Mouse (Mus musculus) cerebellum, postnatal 10 days (tissue): ENCODE measurements around the gene Tmem26.

Experiments used
- DNase-seq, 2 experiments: peaks; one replicate each; pipeline ENCODE4 v3.0.0; 2021; ENCODE audit warnings: mixed read lengths in 2 of 2

Gene Tmem26

DNA sequence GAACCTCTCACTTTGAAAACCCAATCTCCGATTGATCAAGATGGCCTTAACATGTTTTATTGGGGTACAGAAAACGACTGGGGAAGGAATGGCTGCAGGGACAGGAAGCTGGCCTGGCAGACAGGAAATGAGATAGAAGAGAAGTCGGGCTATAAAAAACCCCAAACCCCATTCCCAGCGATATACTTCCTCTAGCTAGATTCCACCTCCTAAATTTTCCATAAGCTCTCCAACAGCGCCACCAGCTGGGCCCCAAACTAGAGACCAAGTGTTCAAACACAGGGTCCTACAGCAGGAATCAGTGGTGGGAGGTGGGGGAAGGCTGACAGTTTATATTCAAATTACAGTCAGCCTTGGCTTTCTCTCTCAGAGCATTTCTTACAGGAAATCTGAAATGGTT is 35.8 kb downstream of the Tmem26 start:
- DNase-seq, result peak; percentile 6 to 19

GRCm38 (mm10) chr10:68759789-68760188 is 36.3 kb downstream of the Tmem26 start:
- DNase-seq, result no peak

DNA sequence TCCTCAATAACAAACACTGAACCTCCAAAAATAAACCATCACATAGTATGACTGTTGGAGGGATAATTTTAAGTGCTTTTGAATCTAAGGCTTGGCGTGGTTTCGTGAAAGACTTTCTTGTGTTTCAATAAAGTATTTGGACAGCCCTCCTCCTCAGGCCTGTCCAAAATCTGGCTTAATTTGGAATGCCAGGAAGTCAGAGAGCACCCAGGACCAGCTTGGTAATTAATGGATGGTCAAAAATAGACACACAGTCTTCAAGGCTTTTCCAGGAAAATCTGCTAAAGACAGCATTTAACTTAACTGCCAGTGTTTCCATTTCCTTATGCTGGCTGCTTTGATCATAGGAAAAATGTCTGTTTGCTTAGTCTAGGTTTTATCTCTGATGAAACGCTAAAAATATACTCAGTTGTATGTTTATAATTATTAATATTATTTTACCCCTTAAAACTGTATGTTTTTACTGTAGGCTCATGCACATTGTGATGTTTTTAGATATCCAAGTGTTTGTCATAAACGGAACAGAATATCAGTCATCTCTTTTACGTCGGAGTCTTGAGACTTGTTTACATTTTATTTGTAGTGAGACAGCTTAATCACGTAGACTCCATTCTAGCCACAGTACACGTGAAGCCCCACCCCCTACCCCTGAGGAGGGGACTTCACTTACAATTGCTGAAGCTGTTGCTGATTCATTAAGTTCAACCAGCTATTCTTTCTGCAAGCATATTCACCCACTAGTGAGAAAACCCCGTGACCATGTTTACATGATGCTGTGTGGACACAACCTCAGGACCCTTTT is 57.8 kb downstream of the Tmem26 start:
- no peak for DNase-seq

GRCm38 (mm10) chr10:68782724-68783123 is 59.3 kb downstream of the Tmem26 start:
- DNase-seq, result no peak

DNA sequence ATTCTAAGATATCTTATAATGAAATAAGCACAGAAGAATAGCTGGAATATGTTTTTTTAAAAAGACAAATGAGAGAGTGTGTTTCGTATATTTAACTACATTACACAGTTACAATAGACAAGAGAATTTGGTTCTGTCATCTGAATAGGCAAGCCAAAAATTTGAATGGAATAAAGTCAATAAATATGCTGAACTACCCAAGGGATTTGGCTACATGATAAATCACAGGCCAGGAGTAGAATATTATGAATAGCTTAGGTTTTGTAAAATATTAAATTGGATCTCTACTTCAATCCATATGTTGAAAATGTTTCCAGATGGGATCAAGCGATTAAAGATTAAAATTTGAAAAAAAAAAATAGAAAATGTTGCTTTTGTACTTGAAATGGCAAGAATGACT is 60.4 kb downstream of the Tmem26 start:
- DNase-seq, result no peak

- DNase-seq, result no peak
These were observed 61.0 kb downstream of the Tmem26 start for GRCm38 (mm10) chr10:68784463-68784862.

DNA sequence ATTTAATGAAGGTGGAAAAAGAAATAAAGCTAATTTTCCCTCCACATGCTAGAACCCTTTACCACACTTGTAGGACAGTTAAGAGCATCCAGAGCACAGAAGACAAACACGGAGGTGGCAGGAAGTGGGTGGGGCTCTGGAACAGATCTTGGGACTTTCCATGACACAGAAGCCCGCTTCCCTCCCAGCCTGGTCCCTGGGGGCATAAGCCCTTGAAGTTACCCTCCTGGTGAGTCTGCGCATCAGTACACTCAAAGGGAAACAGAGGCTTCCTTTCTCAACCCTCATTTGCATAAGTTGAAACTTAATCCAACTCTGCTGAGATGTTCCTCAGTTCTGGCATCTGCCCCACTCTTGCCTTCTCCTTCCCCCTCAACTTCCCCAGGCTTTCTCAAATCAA is 72.0 kb downstream of the Tmem26 start:
- DNase-seq, result peak in 1 of 2 experiments; percentile 17

DNA sequence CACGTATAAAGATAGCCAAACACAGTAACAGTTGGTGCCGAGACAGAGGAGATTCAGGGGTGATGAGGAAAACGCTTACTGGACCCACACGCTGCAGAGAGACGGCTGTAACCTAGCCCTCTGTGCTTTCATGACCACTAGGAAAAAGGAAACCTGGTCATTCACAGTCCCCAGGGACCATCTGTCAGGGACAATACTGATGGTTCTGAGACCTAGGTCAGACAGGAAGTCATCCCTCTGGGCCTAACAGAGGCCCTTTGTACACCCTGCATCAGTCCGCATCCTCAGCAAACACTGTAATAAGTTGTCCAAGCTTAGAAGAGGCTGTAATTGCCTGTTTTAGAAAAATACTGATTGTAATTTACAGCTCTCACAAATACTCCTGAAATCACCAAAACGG is 76.4 kb downstream of the Tmem26 start:
- no peak for DNase-seq

- DNase-seq, result no peak
These were observed 76.9 kb downstream of the Tmem26 start for GRCm38 (mm10) chr10:68800339-68800738.

GRCm38 (mm10) chr10:68806328-68806727 is 82.9 kb downstream of the Tmem26 start:
- no peak for DNase-seq

GRCm38 (mm10) chr10:68810958-68811357 is 87.5 kb downstream of the Tmem26 start:
- DNase-seq, result no peak

DNA sequence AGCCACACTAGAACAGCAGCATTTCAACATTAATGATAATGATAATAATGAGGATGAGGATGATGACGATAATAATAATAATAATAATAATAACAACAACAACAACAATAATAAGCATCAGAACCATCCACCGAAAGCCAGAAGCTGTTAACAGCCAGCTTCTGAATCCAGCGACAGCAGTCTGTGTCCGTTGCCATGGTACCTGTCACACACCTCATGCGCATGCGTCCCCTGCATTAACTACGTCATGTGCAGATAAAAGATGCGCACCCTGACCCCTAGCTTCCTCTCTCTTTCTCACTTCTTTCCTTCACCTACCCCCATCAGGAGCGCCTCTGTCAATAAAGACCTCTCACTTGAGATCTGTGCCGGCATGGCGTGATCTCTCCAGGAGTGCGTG is 89.3 kb downstream of the Tmem26 start:
- DNase-seq, result no peak

- no peak for DNase-seq
These were observed 93.8 kb downstream of the Tmem26 start for GRCm38 (mm10) chr10:68817281-68817680.

DNA sequence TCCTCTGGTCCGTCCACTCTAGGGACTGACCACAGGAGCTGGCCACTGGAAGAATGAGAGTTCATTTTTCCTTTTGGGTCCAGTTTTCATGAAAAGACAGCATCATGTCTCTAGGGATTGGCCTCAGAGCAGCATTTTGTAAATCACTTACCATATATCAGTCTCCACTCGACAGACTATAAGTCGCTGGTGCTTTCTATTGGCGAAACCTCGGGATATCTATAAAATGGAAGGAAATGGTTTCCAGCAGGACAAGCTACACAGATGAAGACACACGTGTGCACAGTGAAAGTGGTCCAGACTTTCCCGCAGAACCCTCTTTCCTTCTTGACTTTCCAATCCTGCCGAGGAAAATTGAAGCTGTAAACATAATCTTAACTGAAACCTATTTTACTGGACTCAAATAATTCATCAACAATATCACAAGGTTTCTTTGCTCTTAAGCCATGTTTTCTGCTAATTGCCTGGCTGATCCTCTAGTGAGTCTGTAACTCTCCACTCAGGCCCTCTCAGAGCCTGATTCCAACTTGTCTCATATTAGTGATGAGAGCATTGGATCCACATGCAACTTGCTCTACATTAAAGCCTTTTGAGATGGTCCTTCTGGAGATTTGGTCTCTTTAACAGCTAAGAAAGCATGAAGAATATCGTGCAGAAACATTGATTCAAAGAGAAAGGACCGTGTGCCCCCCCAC is 94.8 kb downstream of the Tmem26 start:
- DNase-seq, result no peak

DNA sequence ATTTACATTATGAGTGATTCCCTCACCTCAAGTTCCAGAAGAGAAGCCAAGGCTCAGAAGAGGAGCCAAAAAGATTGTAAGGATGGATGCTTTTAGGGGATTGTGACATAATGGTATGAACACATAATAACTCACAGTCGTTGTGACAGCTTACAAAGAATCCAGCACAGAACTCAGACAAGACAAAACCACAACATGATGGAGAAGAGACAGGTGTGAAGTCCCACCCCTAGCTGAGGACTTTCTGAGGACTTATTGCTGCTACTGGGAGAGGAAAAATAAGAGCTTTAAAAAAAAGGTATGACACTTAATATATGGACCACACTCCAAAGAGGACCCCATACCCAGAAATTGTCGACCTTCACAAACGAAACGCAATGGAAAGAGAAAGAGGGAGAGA is 101.1 kb downstream of the Tmem26 start:
- DNase-seq, result no peak
